Mouse (Mus musculus): ENCODE results near the gene Tpk1. TPM values are rescaled to one million over a fixed set of nuclear protein-coding genes. Genes with fewer than 3 reads are reported as not detected.
"Not testable (repeated sequence)": the region's sequence is repeated elsewhere in the genome, so short reads cannot be mapped to it uniquely, and the experiment has no call there.

The Tpk1 gene
- total RNA-seq, 1 experiment from 2014 or later, result 18.5 TPM

DNA sequence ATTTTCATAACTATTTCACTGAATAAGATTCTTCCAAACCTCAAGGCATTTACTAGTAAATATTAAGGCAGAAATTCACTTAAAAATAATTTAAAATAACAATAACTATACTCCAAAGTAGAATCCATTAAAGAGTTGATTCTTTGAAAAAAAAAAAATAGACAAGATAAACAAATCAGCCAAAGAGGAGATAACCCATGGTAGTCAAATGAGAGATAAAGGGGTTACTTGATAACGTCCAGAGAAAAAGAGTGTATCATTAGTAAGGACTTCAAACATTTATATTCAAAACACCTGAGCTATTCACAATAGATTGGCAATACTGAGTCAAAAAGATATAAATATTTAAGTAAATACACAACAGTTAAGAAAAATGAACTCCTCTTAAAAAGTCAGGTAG, 114.7 kb downstream of the Tpk1 start:
- no peak for ATAC-seq (replicated peaks in 1 of 2; ENCODE audit: insufficient read depth in 1 of 2, low FRiP score in 2 of 2, low TSS enrichment in 1 of 2, low read depth in 1 of 2, poor library complexity in 2 of 2, severe bottlenecking in 2 of 2)

DNA sequence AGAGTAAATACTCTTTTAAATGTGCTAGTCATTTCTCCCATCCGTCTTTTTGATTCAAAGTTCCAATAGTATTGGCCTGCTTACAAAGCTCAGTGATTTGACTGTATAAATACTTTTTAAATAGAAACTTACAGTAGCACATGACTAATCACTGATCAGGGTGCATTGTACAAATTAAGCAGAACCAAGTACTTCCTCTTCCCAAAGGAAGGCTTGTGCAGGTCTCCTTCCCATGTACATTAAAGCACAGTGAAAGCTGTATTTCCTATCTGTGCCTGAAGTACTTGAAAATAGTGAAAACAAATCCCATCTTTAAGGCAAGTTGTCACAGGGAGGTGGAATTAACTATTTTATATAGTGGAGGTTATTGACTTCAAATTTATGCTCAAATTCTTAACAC, 119.5 kb downstream of the Tpk1 start:
- peak; percentile 45 to 62; a peak in 3 of 4 replicates for ATAC-seq (replicated peaks in 1 of 2; ENCODE audit: insufficient read depth in 1 of 2, low FRiP score in 2 of 2, low TSS enrichment in 1 of 2, low read depth in 1 of 2, poor library complexity in 2 of 2, severe bottlenecking in 2 of 2)

GRCm38 (mm10) chr6:43537252-43537870, 128.7 kb downstream of the Tpk1 start:
- ATAC-seq (replicated peaks in 1 of 2; ENCODE audit: insufficient read depth in 1 of 2, low FRiP score in 2 of 2, low TSS enrichment in 1 of 2, low read depth in 1 of 2, poor library complexity in 2 of 2, severe bottlenecking in 2 of 2), result no peak

DNA sequence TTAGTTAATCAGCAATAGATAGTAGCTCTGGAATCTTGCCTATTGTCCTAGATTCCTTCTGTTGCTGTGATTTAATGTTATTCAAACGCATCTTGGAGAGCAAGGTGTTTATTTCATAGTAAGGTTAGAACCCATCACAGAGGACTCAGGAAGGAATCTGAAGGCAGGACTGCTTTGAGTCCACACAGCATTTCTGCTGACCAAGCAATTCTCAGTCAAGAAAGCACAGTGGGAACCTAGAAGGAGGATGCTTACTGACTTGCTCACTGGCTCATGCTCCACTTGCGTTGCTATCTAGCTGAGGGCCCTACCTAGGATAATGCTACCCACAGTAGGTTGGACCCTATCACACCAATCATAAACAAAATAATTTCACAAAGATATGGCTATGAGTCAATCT, 130.6 kb downstream of the Tpk1 start:
- ATAC-seq (replicated peaks in 1 of 2; ENCODE audit: insufficient read depth in 1 of 2, low FRiP score in 2 of 2, low TSS enrichment in 1 of 2, low read depth in 1 of 2, poor library complexity in 2 of 2, severe bottlenecking in 2 of 2), result no peak

GRCm38 (mm10) chr6:43533323-43533722, 132.8 kb downstream of the Tpk1 start:
- ATAC-seq (replicated peaks in 1 of 2; ENCODE audit: insufficient read depth in 1 of 2, low FRiP score in 2 of 2, low TSS enrichment in 1 of 2, low read depth in 1 of 2, poor library complexity in 2 of 2, severe bottlenecking in 2 of 2), result no peak

DNA sequence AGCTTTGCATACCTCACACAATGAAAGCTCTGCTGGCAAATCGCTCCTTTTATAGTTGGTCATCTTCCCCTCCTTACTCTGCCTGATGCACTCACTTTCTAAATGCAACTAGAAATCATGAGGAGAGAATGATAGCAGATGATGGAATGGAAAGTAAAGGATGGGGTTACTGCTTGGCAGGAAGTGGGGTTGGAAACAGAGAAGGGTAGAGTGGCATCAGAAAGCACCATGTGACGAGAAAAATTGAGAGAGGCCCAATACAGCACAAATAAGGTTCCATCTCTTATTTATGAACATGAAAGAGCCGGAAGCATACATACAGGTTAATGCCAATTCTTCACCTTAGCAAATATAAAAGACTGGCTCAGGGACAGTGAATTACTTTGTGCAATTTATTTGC, 133.3 kb downstream of the Tpk1 start:
- ATAC-seq (replicated peaks in 1 of 2; ENCODE audit: insufficient read depth in 1 of 2, low FRiP score in 2 of 2, low TSS enrichment in 1 of 2, low read depth in 1 of 2, poor library complexity in 2 of 2, severe bottlenecking in 2 of 2), result no peak

DNA sequence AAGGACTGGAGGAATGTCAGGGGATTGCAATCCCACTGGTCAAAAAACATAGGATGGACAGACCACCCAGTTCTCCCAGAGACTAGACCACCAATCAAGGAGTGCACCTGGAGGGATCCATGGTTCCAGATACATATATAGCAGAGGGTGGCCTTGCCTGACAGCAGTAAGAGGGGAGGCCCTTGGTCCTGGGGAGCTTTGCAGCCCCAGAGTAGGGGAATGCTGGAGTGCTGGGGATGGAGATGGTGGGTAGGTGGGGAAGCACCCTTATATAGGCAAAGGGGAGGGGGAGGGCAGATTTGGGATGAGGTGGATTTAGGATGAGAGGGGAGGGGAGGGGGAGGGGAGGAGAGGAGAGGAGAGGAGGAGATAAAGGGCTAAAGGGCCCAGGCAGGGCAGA, 134.1 kb downstream of the Tpk1 start:
- no peak for ATAC-seq (replicated peaks in 1 of 2; ENCODE audit: insufficient read depth in 1 of 2, low FRiP score in 2 of 2, low TSS enrichment in 1 of 2, low read depth in 1 of 2, poor library complexity in 2 of 2, severe bottlenecking in 2 of 2)

GRCm38 (mm10) chr6:43528996-43529395, 137.1 kb downstream of the Tpk1 start:
- no peak for ATAC-seq (replicated peaks in 1 of 2; ENCODE audit: insufficient read depth in 1 of 2, low FRiP score in 2 of 2, low TSS enrichment in 1 of 2, low read depth in 1 of 2, poor library complexity in 2 of 2, severe bottlenecking in 2 of 2)

DNA sequence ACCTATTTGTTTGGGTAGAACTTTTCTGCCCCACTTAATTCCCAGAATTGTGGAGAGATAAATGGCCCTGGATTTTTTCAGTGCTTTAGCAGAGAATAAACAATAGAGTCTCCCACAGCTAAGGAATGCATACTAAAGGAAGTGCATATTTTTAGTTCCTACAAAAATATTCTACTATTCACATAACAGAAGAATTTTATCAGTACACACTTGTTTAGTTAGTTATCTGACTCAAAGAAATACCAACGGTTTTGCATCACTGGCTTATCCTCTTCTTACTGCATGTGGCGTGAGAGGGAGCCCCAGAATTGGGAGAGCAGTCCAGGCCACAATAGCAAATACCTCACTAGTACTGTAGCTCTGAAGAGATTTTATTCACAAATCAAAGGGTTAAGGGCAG, 141.1 kb downstream of the Tpk1 start:
- ATAC-seq (replicated peaks in 1 of 2; ENCODE audit: insufficient read depth in 1 of 2, low FRiP score in 2 of 2, low TSS enrichment in 1 of 2, low read depth in 1 of 2, poor library complexity in 2 of 2, severe bottlenecking in 2 of 2), result no peak

- ATAC-seq (replicated peaks in 1 of 2; ENCODE audit: insufficient read depth in 1 of 2, low FRiP score in 2 of 2, low TSS enrichment in 1 of 2, low read depth in 1 of 2, poor library complexity in 2 of 2, severe bottlenecking in 2 of 2), result no peak
Measured at GRCm38 (mm10) chr6:43522046-43522445, 144.0 kb downstream of the Tpk1 start.

- ATAC-seq (replicated peaks in 1 of 2; ENCODE audit: insufficient read depth in 1 of 2, low FRiP score in 2 of 2, low TSS enrichment in 1 of 2, low read depth in 1 of 2, poor library complexity in 2 of 2, severe bottlenecking in 2 of 2), result no peak
Measured at GRCm38 (mm10) chr6:43520218-43520617, 145.9 kb downstream of the Tpk1 start.

DNA sequence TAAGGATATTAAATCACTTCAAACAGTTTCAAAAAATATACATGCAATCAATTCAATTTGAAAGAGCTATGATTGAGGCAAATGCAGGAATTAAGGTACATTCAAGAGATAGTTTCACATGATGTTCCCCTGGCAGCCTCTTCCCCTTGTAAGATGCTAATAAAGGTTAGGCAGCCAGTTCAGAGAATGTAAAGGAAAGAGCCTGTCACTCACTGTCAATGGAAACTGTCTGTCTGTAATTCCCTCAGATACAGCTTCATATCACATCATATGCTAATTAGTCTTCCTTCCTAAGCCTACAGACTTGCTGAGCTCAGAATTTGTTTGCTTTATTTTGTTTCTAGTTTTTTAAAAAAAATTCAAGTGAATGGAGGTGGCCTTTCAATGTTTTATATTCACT, 147.7 kb downstream of the Tpk1 start:
- no peak for ATAC-seq (replicated peaks in 1 of 2; ENCODE audit: insufficient read depth in 1 of 2, low FRiP score in 2 of 2, low TSS enrichment in 1 of 2, low read depth in 1 of 2, poor library complexity in 2 of 2, severe bottlenecking in 2 of 2)

DNA sequence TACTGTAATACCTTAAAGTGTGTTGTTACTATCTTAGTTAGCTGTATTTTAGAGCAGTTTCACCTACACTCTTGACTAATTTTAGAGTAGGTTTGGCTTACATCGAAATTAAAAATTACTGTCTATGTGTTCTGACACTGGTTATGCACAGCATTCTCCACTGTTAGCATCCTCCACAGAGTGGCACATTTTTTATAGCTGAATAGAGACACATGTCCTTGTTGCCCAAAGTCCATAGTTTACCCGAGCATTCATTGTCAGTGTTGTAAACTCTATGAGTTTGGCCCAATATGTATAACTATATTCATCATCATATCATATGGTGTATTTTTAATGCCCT, 148.8 kb downstream of the Tpk1 start:
- ATAC-seq (replicated peaks in 1 of 2; ENCODE audit: insufficient read depth in 1 of 2, low FRiP score in 2 of 2, low TSS enrichment in 1 of 2, low read depth in 1 of 2, poor library complexity in 2 of 2, severe bottlenecking in 2 of 2), result no peak

- no peak for ATAC-seq (replicated peaks in 1 of 2; ENCODE audit: insufficient read depth in 1 of 2, low FRiP score in 2 of 2, low TSS enrichment in 1 of 2, low read depth in 1 of 2, poor library complexity in 2 of 2, severe bottlenecking in 2 of 2)
Measured at GRCm38 (mm10) chr6:43516593-43517315, 149.3 kb downstream of the Tpk1 start.

DNA sequence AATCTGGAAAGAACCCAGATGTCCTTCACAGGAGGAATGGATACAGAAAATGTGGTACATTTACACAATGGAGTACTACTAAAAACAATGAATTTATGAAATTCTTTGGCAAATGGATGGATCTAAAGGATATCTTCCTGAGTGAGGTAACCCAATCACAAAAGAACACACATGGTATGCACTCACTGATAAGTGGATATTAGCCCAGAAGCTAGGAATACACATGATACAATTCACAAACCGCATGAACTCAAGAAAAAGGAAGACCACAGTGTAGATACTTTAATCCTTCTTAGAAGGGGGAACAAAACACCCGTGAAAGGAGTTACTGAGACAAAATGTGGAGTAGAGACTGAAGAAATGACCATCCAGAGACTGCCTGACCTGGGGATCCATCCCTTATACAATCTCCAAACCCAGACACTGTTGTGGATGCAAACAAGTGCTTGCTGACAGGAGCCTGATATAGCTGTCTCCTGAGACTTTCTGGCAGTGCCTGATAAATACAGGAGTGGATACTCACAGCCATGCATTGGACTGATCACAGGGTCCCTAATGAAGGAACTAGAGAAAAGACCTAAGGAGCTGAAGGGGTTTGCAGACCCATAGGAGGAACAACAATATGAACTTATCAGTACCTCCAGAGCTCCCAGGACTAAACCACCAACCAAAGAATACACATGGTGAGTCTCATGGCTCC, 159.2 kb downstream of the Tpk1 start:
- ATAC-seq (replicated peaks in 1 of 2; ENCODE audit: insufficient read depth in 1 of 2, low FRiP score in 2 of 2, low TSS enrichment in 1 of 2, low read depth in 1 of 2, poor library complexity in 2 of 2, severe bottlenecking in 2 of 2), result not testable (repeated sequence)

DNA sequence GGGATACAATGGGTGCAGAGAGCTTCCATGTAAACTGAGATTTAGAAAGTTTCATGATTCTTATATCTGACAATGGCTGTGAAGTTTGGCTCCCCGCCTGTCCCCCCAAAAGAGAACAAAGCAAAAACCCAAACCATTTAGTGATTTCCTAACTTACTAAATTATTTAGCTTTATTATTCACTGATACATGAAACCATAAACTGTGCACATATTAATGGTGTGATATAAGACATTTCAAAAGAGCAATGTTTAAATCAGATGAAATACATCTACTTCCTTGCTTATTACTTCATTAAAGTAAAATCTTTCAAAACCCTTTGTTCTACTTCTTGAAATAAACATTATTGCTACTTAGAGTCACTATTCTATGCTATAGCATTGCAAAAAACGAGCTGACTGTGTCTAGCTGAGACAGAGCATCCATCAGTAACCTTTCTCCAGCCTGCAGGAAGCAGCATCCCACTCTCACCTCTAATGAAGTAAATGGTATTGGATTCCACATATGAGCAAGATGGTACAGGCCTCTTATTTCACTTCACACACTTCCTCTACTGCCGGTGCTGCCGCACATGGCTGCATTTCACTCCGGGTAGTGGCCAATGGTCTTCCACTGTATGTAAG, 161.4 kb downstream of the Tpk1 start:
- ATAC-seq (replicated peaks in 1 of 2; ENCODE audit: insufficient read depth in 1 of 2, low FRiP score in 2 of 2, low TSS enrichment in 1 of 2, low read depth in 1 of 2, poor library complexity in 2 of 2, severe bottlenecking in 2 of 2), result no peak

GRCm38 (mm10) chr6:43492367-43492766, 173.7 kb downstream of the Tpk1 start:
- ATAC-seq (replicated peaks in 1 of 2; ENCODE audit: insufficient read depth in 1 of 2, low FRiP score in 2 of 2, low TSS enrichment in 1 of 2, low read depth in 1 of 2, poor library complexity in 2 of 2, severe bottlenecking in 2 of 2), result peak in 1 of 2 experiments; percentile 78; a peak in 1 of 4 replicates

- ATAC-seq (replicated peaks in 1 of 2; ENCODE audit: insufficient read depth in 1 of 2, low FRiP score in 2 of 2, low TSS enrichment in 1 of 2, low read depth in 1 of 2, poor library complexity in 2 of 2, severe bottlenecking in 2 of 2), result no peak
Measured at GRCm38 (mm10) chr6:43486691-43487090, 179.4 kb downstream of the Tpk1 start.
